Mouse (Mus musculus): ENCODE measurements at regions not wholly inside any gene's neighbourhood (a gene's known extent, or its start where the extent isn't known, plus 50 kb on each side); places are given as distances from the start of the nearest gene placed in this dataset.

GRCm38 (mm10) chr7:145019137-145019536 lies 79.4 kb upstream of the Ccnd1 start:
- no peak for ATAC-seq
- ChIA-PET CTCF (interaction anchor here (0.9 to 1.7 kb wide), 2 partner anchors 9 to 13 kb away, joined by 3 read pairs; no protein-coding TSS in a partner anchor), POLR2A (no interaction called here)
- no peak for TF ChIP-seq CTCF (IDR thresholded peaks at IDR 0.05)
- in situ Hi-C loops (cut with MboI; ENCODE audit: low pct_unique_long_range_greater_than_20kb) = no loop called here
- DNase-seq (ENCODE audit: low read depth, low spot score) = no peak
- H3K27me3 ChIP-seq = no peaks in the 10 kb centered on the region

- ChIA-PET CTCF (interaction anchor here (0.9 kb wide), 1 partner anchor 8 kb away, joined by 3 read pairs; no protein-coding TSS in a partner anchor), POLR2A (no interaction called here)
- no peaks in the 10 kb centered on the region for H3K27me3 ChIP-seq
- ATAC-seq = no peak
- no peak for DNase-seq (ENCODE audit: low read depth, low spot score)
- no peak for TF ChIP-seq CTCF (IDR thresholded peaks at IDR 0.05)
- in situ Hi-C loops (cut with MboI; ENCODE audit: low pct_unique_long_range_greater_than_20kb) = no loop called here
Observed at GRCm38 (mm10) chr7:145018149-145018548, 78.4 kb upstream of the Ccnd1 start.

GRCm38 (mm10) chr7:145015463-145016085 lies 75.8 kb upstream of the Ccnd1 start:
- ChIA-PET CTCF (no interaction called here), POLR2A (no interaction called here)
- DNase-seq (ENCODE audit: low read depth, low spot score) = no peak
- no peaks in the 10 kb centered on the region for H3K27me3 ChIP-seq
- in situ Hi-C loops (cut with MboI; ENCODE audit: low pct_unique_long_range_greater_than_20kb) = no loop called here
- no peak for ATAC-seq
- no peak for TF ChIP-seq CTCF (IDR thresholded peaks at IDR 0.05)

GRCm38 (mm10) chr7:145010757-145011156 lies 71.0 kb upstream of the Ccnd1 start:
- no peaks in the 10 kb centered on the region for H3K27me3 ChIP-seq
- CTCF ChIA-PET = no interaction called here
- POLR2A ChIA-PET = no interaction called here
- ATAC-seq (no peak), DNase-seq (ENCODE audit: low read depth, low spot score) (no peak)
- in situ Hi-C loops (cut with MboI; ENCODE audit: low pct_unique_long_range_greater_than_20kb) = no loop called here
- TF ChIP-seq CTCF (IDR thresholded peaks at IDR 0.05) = no peak

- DNase-seq (ENCODE audit: low read depth, low spot score) (no peak), ATAC-seq (no peak)
- no peaks in the 10 kb centered on the region for H3K27me3 ChIP-seq
- TF ChIP-seq CTCF (IDR thresholded peaks at IDR 0.05) = no peak
- in situ Hi-C loops (cut with MboI; ENCODE audit: low pct_unique_long_range_greater_than_20kb) = no loop called here
- POLR2A ChIA-PET = no interaction called here
- CTCF ChIA-PET = interaction anchor here (0.8 kb wide), 1 partner anchor 9 kb away, joined by 3 read pairs; no protein-coding TSS in a partner anchor
Observed at GRCm38 (mm10) chr7:145010004-145010403, 70.3 kb upstream of the Ccnd1 start.

- ATAC-seq (peak; percentile 20), DNase-seq (ENCODE audit: low read depth, low spot score) (no peak)
- in situ Hi-C loops (cut with MboI; ENCODE audit: low pct_unique_long_range_greater_than_20kb) = no loop called here
- ChIA-PET POLR2A (no interaction called here), CTCF (no interaction called here)
- no peaks in the 10 kb centered on the region for H3K27me3 ChIP-seq
- no peak for TF ChIP-seq CTCF (IDR thresholded peaks at IDR 0.05)
Observed at GRCm38 (mm10) chr7:145008662-145009333, 69.1 kb upstream of the Ccnd1 start.

- DNase-seq (ENCODE audit: low read depth, low spot score) (no peak), ATAC-seq (no peak)
- CTCF ChIA-PET = no interaction called here
- in situ Hi-C loops (cut with MboI; ENCODE audit: low pct_unique_long_range_greater_than_20kb) = no loop called here
- POLR2A ChIA-PET = no interaction called here
- no peaks in the 10 kb centered on the region for H3K27me3 ChIP-seq
- no peak for TF ChIP-seq CTCF (IDR thresholded peaks at IDR 0.05)
Observed at GRCm38 (mm10) chr7:145007216-145007615, 67.5 kb upstream of the Ccnd1 start.

- in situ Hi-C loops (cut with MboI; ENCODE audit: low pct_unique_long_range_greater_than_20kb) = no loop called here
- no peaks in the 10 kb centered on the region for H3K27me3 ChIP-seq
- CTCF ChIA-PET = no interaction called here
- no peak for TF ChIP-seq CTCF (IDR thresholded peaks at IDR 0.05)
- DNase-seq (ENCODE audit: low read depth, low spot score) (no peak), ATAC-seq (no peak)
- POLR2A ChIA-PET = no interaction called here
Observed at GRCm38 (mm10) chr7:145001503-145002084, 61.9 kb upstream of the Ccnd1 start.

GRCm38 (mm10) chr7:144999741-145000140 lies 60.0 kb upstream of the Ccnd1 start:
- no peak for DNase-seq (ENCODE audit: low read depth, low spot score)
- ChIA-PET CTCF (no interaction called here), POLR2A (interaction anchor here (1.4 kb wide), 1 partner anchor 49 kb away, joined by 3 read pairs; no protein-coding TSS in a partner anchor)
- ATAC-seq = no peak
- in situ Hi-C loops (cut with MboI; ENCODE audit: low pct_unique_long_range_greater_than_20kb) = no loop called here
- TF ChIP-seq CTCF (IDR thresholded peaks at IDR 0.05) = no peak
- H3K27me3 ChIP-seq = no peaks in the 10 kb centered on the region

- POLR2A ChIA-PET = no interaction called here
- no peaks in the 10 kb centered on the region for H3K27me3 ChIP-seq
- TF ChIP-seq CTCF (IDR thresholded peaks at IDR 0.05) = no peak
- DNase-seq (ENCODE audit: low read depth, low spot score) (no peak), ATAC-seq (no peak)
- CTCF ChIA-PET = no interaction called here
- in situ Hi-C loops (cut with MboI; ENCODE audit: low pct_unique_long_range_greater_than_20kb) = no loop called here
Observed at GRCm38 (mm10) chr7:144996847-144997246, 57.1 kb upstream of the Ccnd1 start.

GRCm38 (mm10) chr7:144994229-144994628 lies 54.5 kb upstream of the Ccnd1 start:
- POLR2A ChIA-PET = interaction anchor here (0.7 to 1.5 kb wide), 2 partner anchors 55 to 112 kb away, joined by 5 read pairs; partner anchors contain the start of gene Ccnd1
- no peak for TF ChIP-seq CTCF (IDR thresholded peaks at IDR 0.05)
- CTCF ChIA-PET = interaction anchor here (1.5 to 2.6 kb wide), 4 partner anchors 10 to 49 kb away, joined by 3 to 7 read pairs (median 4); no protein-coding TSS in a partner anchor
- no peaks in the 10 kb centered on the region for H3K27me3 ChIP-seq
- DNase-seq (ENCODE audit: low read depth, low spot score) (no peak), ATAC-seq (peak; percentile 68)
- in situ Hi-C loops (cut with MboI; ENCODE audit: low pct_unique_long_range_greater_than_20kb) = no loop called here

All from Patski (cell line).